Mouse (Mus musculus) CH12.LX (cell line): ENCODE measurements around the gene St6galnac6. TPM values are rescaled to one million over a fixed set of nuclear protein-coding genes. Genes with fewer than 3 reads are reported as not detected.
A peak's percentile ranks its signal among the peaks of the same experiment; 100 is the strongest.

Experiments
- DNase-seq: peaks from one replicate; pipeline ENCODE4 v3.0.0-alpha.2; 2013; ENCODE audit errors: extremely low read depth
- H3K27ac ChIP-seq: 2 replicates; pipeline ENCODE4 v1.5.1; 2012; ENCODE audit warnings: low read depth, mild to moderate bottlenecking, control low read depth, moderate library complexity; ENCODE audit not compliant: insufficient read depth
- H3K27me3 ChIP-seq: replicated peaks from 2 replicates; pipeline ENCODE3; 2012; ENCODE audit warnings: inconsistent platforms
- H3K36me3 ChIP-seq, 2 experiments: replicated peaks in 1 of 2; 2 replicates each; pipeline versions ENCODE3 to v1.6.1; 2012; ENCODE audit warnings: inconsistent platforms in 1 of 2, low read length in 1 of 2, mild to moderate bottlenecking in 1 of 2, mixed read lengths in 1 of 2, moderate library complexity in 1 of 2; ENCODE audit not compliant: control insufficient read depth in 1 of 2, insufficient read depth in 1 of 2
- H3K4me1 ChIP-seq, 2 experiments: 2 replicates each; pipeline ENCODE4 v1.6.1; 2012; ENCODE audit warnings: inconsistent platforms in 1 of 2, moderate library complexity in 1 of 2; ENCODE audit not compliant: insufficient read depth in 2 of 2, control insufficient read depth in 1 of 2
- H3K4me2 ChIP-seq: 2 replicates; pipeline ENCODE4 v1.6.1; 2012; ENCODE audit warnings: low read depth, mild to moderate bottlenecking, control low read depth; ENCODE audit not compliant: poor library complexity, insufficient read depth, severe bottlenecking
- H3K4me3 ChIP-seq, 3 experiments: fragments of 150-350 bp in 1 of 3; sonication (generic) in 1 of 3; replicated peaks in 1 of 3; 2 replicates each; pipeline versions ENCODE3 to v1.5.1; 2011 to 2012; ENCODE audit warnings: low read depth in 2 of 3, low read length in 2 of 3, mild to moderate bottlenecking in 2 of 3, moderate library complexity in 2 of 3, control low read depth in 1 of 3, improper control_type of control experiment in 1 of 3, inconsistent platforms in 1 of 3, mixed read lengths in 1 of 3; ENCODE audit not compliant: poor library complexity in 1 of 3
- H3K79me2 ChIP-seq: replicated peaks from 2 replicates; pipeline ENCODE4 v1.6.1; 2012; ENCODE audit warnings: mild to moderate bottlenecking, moderate library complexity; ENCODE audit not compliant: control insufficient read depth, poor library complexity, insufficient read depth, severe bottlenecking; ENCODE audit errors: extremely low read depth
- H3K9ac ChIP-seq: 2 replicates; pipeline ENCODE4 v1.6.1; 2012; ENCODE audit warnings: low read depth, mild to moderate bottlenecking, control low read depth, moderate library complexity; ENCODE audit not compliant: insufficient read depth
- H3K9me3 ChIP-seq: replicated peaks from 2 replicates; pipeline ENCODE3; 2012; ENCODE audit warnings: low read length, inconsistent platforms, mixed read lengths
- BHLHE40 ChIP-seq: IDR thresholded peaks from 2 replicates; pipeline ENCODE4 v1.6.1; 2011; ENCODE audit warnings: mild to moderate bottlenecking, low read depth, low read length, improper control_type of control experiment
- CTCF ChIP-seq, 2 experiments: IDR thresholded peaks in 1 of 2; conservative IDR thresholded peaks in 1 of 2; 2 replicates each; pipeline ENCODE4 v1.5.1; 2011 to 2012; ENCODE audit warnings: low read depth in 2 of 2, low read length in 2 of 2, improper control_type of control experiment in 1 of 2, inconsistent platforms in 1 of 2, mild to moderate bottlenecking in 1 of 2, moderate library complexity in 1 of 2
- ETS1 ChIP-seq: conservative IDR thresholded peaks from 2 replicates; pipeline ENCODE4 v1.6.1; 2012; ENCODE audit warnings: low read depth, mild to moderate bottlenecking, inconsistent platforms, low read length, improper control_type of control experiment, moderate library complexity
- GABPA ChIP-seq: IDR thresholded peaks from 2 replicates; pipeline ENCODE4 v1.6.1; 2012; ENCODE audit warnings: low read depth, low read length, improper control_type of control experiment, inconsistent platforms; ENCODE audit not compliant: insufficient replicate concordance
- KAT2A ChIP-seq: IDR thresholded peaks from 2 replicates; pipeline ENCODE4 v1.6.1; 2012; ENCODE audit warnings: low read length, improper control_type of control experiment, inconsistent platforms; ENCODE audit not compliant: insufficient replicate concordance
- MAFK ChIP-seq: IDR thresholded peaks from 2 replicates; pipeline ENCODE4 v1.6.1; 2011; ENCODE audit warnings: low read length, improper control_type of control experiment; ENCODE audit not compliant: insufficient replicate concordance
- MAX ChIP-seq: IDR thresholded peaks from 2 replicates; pipeline ENCODE4 v1.6.1; 2011; ENCODE audit warnings: low read length, improper control_type of control experiment
- MAZ ChIP-seq: IDR thresholded peaks from 2 replicates; pipeline ENCODE4 v1.6.1; 2012; ENCODE audit warnings: low read depth, mild to moderate bottlenecking, inconsistent platforms, low read length, improper control_type of control experiment, moderate library complexity
- POLR2A ChIP-seq: IDR thresholded peaks from 2 replicates; pipeline ENCODE4 v1.6.1; 2011; ENCODE audit warnings: low read depth, mild to moderate bottlenecking, improper control_type of control experiment, low read length
- RAD21 ChIP-seq: IDR thresholded peaks from 2 replicates; pipeline ENCODE4 v1.6.1; 2011; ENCODE audit warnings: low read depth, mild to moderate bottlenecking, low read length, improper control_type of control experiment, moderate library complexity
- RCOR1 ChIP-seq: conservative IDR thresholded peaks from 2 replicates; pipeline ENCODE4 v1.6.1; 2012; ENCODE audit warnings: low read depth, mild to moderate bottlenecking, inconsistent platforms, low read length, improper control_type of control experiment
- SMC3 ChIP-seq: IDR thresholded peaks from 2 replicates; pipeline ENCODE4 v1.6.1; 2011; ENCODE audit warnings: low read depth, low read length, improper control_type of control experiment
- TBP ChIP-seq: conservative IDR thresholded peaks from 2 replicates; pipeline ENCODE4 v1.6.1; 2011; ENCODE audit warnings: low read depth, low read length, improper control_type of control experiment
- UBTF ChIP-seq: IDR thresholded peaks from 2 replicates; pipeline ENCODE4 v1.6.1; 2012; ENCODE audit warnings: low read depth, mild to moderate bottlenecking, inconsistent platforms, low read length, improper control_type of control experiment, moderate library complexity
- USF1 ChIP-seq: IDR thresholded peaks from 2 replicates; pipeline ENCODE4 v1.6.1; 2014; ENCODE audit warnings: low read depth, mild to moderate bottlenecking, inconsistent platforms, low read length, improper control_type of control experiment
- ZC3H11A ChIP-seq: IDR thresholded peaks from 2 replicates; pipeline ENCODE4 v1.6.1; 2012; ENCODE audit warnings: low read depth, mild to moderate bottlenecking, inconsistent platforms, low read length, improper control_type of control experiment
- ZNF384 ChIP-seq: IDR thresholded peaks from 2 replicates; pipeline ENCODE4 v1.6.1; 2012; ENCODE audit warnings: low read depth, low read length, improper control_type of control experiment, inconsistent platforms
- dilution Hi-C: fragments of 300-500 bp; cut with MboI; formaldehyde crosslinking; loops from 2 replicates; pipeline ENCODE4 v1.14.3; 2020; ENCODE audit warnings: low sequenced_read_pairs; ENCODE audit not compliant: extremely low pct_unique_long_range_greater_than_20kb, extremely low pct_ligation_motif_present
- in situ Hi-C: fragments of 300-500 bp; cut with MboI; formaldehyde crosslinking; loops from 3 replicates; pipeline ENCODE4 v1.14.3; 2019; ENCODE audit warnings: low sequenced_read_pairs, low pct_ligation_motif_present, low pct_unique_long_range_greater_than_20kb, mixed read lengths
- polyA plus RNA-seq: library from polyadenylated mRNA; unstranded; fragments of >175 nt; gene quantifications from 2 replicates; pipeline ENCODE4 v1.2.1, GENCODE M21; 2012; ENCODE audit warnings: low read depth; ENCODE audit not compliant: insufficient read length
- total RNA-seq, 2 experiments: library from RNA; depleted of rRNA; stranded (reverse); fragments of 300-350 nt in 1 of 2; fragments of >200 nt in 1 of 2; gene quantifications; 2 replicates each; pipeline ENCODE4 v1.2.3; 2012 to 2014

The St6galnac6 gene
- total and polyA plus RNA-seq, 3 experiments, result 12.9 to 13.9 (median 13.3) TPM

DNA sequence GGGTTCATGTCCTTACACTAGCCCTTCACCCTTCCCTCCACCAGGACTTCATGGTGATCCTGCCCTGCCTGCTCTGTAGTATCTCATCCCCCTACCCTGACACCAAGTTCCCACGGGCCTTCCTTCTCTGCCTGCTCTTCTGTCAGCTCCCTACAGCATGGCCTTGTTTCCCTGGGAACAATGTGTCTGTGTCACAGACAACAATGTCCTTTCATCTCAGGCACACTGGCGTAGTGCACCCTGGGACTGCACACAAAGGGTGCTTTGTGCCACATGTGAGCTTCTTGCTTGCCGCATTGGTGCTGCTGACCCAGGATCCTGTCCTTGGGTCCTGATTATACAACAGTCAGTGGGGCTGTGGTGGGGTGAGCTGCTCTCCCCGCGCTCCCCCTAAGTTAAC is 39.9 kb upstream of the St6galnac6 start:
- H3K27ac ChIP-seq, result no peak overlapping the region
- TF ChIP-seq RAD21, result no peak
- no peak for TF ChIP-seq MAZ
- TF ChIP-seq KAT2A, result no peak
- TF ChIP-seq TBP, result no peak
- no peak for TF ChIP-seq GABPA
- TF ChIP-seq, all 38 proteins: peak for 0
- DNase-seq, result no peak
- H3K9me3 ChIP-seq, result no peaks in the 10 kb centered on the region
- H3K4me3 ChIP-seq, result no peak overlapping the region
- in situ Hi-C loops, result loop anchor here (25.0 kb wide), 1 partner anchor 422 kb away; no protein-coding TSS in a partner anchor
- H3K79me2 ChIP-seq, result no peaks in the 10 kb centered on the region
- no peaks in the 10 kb centered on the region for H3K4me1 ChIP-seq
- peaks cover 0 to 57% of the 10 kb centered on the region in 2 experiments for H3K36me3 ChIP-seq
- dilution Hi-C loops, result no loop called here
- no peak overlapping the region for H3K4me2 ChIP-seq
- no peak overlapping the region for H3K9ac ChIP-seq
- no peaks in the 10 kb centered on the region for H3K27me3 ChIP-seq

DNA sequence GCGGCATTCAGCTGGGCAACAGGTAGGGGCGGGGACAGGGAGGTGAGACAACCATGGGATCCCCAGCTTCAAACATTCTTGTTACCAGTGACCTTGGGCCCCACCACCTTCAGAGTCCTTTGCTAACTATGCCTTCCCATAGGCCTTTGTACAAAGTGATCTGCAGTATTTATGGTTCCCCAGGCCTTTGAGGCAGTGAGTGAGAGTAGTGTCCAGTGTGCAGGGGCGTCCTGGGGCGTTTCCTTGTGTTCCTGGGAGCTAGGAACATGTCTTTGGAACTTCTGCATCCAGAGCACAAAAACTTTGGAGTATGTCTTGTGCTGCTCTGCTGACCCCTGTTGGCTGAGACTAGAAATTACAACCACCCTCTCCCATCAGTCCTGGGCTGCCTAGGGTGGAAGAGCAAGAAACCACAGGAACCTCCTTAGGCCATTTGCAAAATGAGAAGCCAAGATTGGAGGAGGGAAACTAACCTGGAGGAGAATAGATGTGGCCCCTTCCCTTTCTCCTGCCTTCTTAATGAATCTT is 32.9 kb upstream of the St6galnac6 start:
- no peaks in the 10 kb centered on the region for H3K9me3 ChIP-seq
- peak; percentile 61 for DNase-seq
- H3K4me1 ChIP-seq, result peaks cover 0 to 6% of the 10 kb centered on the region in 2 experiments; a peak in 2 of 4 replicates
- peaks cover 9% of the 10 kb centered on the region for H3K79me2 ChIP-seq
- no peak overlapping the region for H3K27ac ChIP-seq
- in situ Hi-C loops, result loop anchor here (25.0 kb wide), 1 partner anchor 429 kb away; no protein-coding TSS in a partner anchor
- no peak overlapping the region for H3K4me2 ChIP-seq
- H3K36me3 ChIP-seq, result peaks cover 10 to 61% of the 10 kb centered on the region in 2 experiments
- no peak overlapping the region for H3K4me3 ChIP-seq
- no peaks in the 10 kb centered on the region for H3K27me3 ChIP-seq
- dilution Hi-C loops, result no loop called here
- TF ChIP-seq USF1 (no peak), ZC3H11A (peak; percentile 56; the same call in 1 of the 2 replicates), CTCF (conservative IDR thresholded peaks at IDR 0.05 in 1 of 2, IDR thresholded peaks at IDR 0.05 in 1 of 2; ENCODE audit: low read depth in 2 of 2, low read length in 2 of 2) (peak; percentile 90 to 97), SMC3 (peak; percentile 91), ETS1 (no peak), MAFK (no peak), RAD21 (peak; percentile 95), POLR2A (no peak)
- TF ChIP-seq, all 38 proteins: peak for 4
- H3K9ac ChIP-seq, result no peak overlapping the region

DNA sequence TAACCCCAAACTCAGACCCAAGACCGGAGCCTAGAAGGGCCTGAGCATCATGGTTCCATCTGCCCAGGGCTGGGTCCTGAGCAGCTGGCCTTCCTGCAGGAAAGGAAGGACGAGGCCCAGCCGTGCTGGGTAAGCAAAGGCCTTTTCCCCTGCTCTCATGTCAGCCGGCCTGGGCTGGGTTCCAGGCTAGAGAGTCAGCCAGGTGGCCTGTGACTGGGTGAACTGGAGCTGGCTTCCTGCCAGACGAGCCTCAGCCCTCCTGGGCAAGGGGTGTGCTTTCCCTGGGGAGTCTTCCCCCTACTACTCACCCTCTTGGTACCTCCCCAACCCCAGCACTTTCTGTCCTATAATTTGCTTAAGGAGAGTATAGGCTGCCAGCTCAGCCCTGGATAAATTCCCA is 31.4 kb upstream of the St6galnac6 start:
- Histone ChIP-seq H3K9ac (no peak overlapping the region), H3K9me3 (no peaks in the 10 kb centered on the region), H3K27me3 (no peaks in the 10 kb centered on the region), H3K4me1 (peaks cover 3 to 20% of the 10 kb centered on the region in 2 experiments), H3K36me3 (peaks cover 16 to 70% of the 10 kb centered on the region in 2 experiments), H3K4me3 (no peak overlapping the region), H3K4me2 (no peak overlapping the region), H3K27ac (no peak overlapping the region), H3K79me2 (peaks cover 16% of the 10 kb centered on the region)
- TF ChIP-seq RAD21, result no peak
- no peak for TF ChIP-seq SMC3
- no peak for TF ChIP-seq KAT2A
- no peak for TF ChIP-seq ZNF384
- no peak for TF ChIP-seq UBTF
- TF ChIP-seq RCOR1, result no peak
- TF ChIP-seq MAX, result no peak
- TF ChIP-seq ETS1, result no peak
- TF ChIP-seq MAZ, result no peak
- TF ChIP-seq BHLHE40, result no peak
- in situ Hi-C loops, result loop anchor here (25.0 kb wide), 1 partner anchor 431 kb away; no protein-coding TSS in a partner anchor
- no peak for DNase-seq
- dilution Hi-C loops, result no loop called here
